Mouse (Mus musculus): ENCODE data around the gene Fam107b. TPM values are rescaled to one million over a fixed set of nuclear protein-coding genes. Genes with fewer than 3 reads are reported as not detected.

Gene Fam107b
- 100 to 1,000 TPM; 231 to 265 TPM for polyA plus RNA-seq (2017; shearing (Covaris generic))

DNA sequence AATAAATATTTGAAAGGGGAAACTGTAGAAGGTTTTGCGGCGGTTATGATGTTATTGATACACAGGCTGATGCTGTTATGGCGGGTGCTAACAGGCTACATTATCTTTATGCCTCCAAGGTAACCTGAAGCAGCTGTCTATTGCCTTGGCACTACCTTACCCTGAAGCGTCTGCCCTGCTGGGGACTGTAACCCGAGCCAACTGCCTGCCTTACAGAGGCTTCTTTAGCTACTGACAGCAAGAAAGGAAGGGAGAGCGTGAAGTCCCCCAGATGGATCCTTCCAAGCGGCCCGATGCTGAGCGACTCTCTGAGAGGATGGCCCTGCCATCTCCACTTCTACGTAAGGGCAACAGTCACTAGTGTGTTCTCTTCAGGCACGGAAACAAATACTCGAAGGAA is at the start of gene Fam107b:
Gene Fam107b, plus strand, starts transcription at position 303 of the 400 bp plus-strand sequence.
- ATAC-seq = no peak

DNA sequence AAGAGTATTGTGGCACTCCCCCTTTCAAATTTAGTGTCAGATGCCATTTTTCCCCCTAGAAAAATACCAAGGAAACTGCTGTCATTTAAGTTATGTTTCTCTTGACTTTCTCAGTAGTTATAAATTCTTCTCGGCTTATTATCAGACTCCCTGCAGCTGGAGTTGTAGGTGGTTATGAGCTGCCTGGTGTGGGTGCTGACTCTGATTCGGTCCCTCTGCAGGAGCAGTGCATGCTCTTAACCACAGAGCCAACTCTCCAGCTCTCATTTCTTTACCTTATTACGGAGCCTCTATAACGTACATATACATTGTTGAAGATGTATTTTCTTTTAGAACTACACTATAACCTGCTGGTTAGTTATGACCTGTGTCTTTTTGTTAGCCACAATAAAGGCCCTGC is 47.7 kb upstream of the Fam107b start:
- no peak for ATAC-seq

DNA sequence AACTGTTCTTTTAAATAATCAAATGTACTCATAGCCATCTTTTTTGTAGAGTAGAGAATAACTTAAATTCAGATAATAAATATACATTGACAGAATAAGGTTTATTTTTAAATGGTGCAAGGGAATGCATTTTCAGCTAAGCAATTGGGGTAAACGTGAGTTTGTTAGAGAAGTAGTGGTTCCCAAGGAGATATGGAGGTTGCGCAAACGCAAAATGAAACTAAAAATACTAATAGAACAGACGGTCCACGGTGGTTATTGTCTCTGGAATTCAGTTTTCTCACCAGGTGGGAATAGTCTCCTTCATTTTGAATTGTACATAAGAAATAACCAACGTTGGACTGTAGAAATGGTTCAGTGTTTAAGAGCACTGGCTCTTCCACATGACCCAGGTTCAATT is 44.0 kb upstream of the Fam107b start:
- ATAC-seq = no peak

DNA sequence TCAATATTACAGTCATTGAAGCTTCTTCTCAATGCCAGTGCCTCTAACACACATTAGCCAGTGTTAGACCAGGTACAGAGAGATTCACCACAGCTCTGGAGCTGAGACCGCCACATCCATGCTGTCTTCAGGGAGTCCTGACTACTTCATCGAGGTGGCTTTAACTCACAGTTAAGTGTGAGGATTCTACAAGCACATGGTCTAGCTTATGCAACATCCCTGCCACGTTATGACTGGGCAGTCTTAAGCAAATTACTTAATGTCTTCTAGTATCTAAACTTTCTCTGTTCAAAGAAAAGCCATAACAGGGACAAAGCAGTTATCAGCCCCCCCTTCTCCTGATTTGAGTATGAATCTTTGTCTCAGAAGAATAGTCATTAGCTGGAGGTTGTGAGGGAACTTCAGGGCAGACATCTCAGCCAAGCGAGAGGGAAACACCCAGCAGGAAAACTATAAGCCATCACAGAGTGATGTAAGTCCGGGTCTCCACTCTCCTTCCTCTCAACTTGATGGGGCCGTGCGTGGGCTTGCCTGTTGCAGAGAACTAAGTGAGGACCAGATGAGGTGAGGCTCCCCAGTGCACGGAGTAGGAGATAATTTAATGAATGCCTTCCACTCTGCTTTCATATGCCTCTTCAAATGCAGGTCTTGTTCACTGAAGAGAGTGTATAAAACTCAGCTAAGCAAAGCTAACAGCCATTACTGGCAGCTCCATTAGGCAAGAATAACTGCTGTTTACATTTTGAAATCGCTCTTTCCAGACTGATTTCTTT is 28.8 kb upstream of the Fam107b start:
- ATAC-seq = no peak

DNA sequence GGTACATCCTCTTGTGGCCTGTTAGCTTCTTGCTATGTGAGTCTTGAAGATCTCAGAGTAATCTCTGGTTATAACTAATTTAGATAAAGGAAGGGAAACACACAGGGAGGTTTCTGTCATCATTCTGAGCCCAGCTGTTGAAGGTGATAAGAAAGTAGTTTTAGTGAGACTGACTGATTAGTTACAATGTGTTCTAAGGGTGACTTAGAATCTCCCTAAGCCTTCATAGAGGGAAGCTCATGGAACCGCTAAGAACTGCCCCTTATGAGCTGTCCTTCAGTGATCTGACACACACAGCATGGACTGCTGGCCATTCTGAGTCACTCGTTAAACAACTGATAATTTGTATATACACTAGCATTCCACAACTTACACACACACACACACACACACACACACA is 24.2 kb upstream of the Fam107b start:
- ATAC-seq = no peak

DNA sequence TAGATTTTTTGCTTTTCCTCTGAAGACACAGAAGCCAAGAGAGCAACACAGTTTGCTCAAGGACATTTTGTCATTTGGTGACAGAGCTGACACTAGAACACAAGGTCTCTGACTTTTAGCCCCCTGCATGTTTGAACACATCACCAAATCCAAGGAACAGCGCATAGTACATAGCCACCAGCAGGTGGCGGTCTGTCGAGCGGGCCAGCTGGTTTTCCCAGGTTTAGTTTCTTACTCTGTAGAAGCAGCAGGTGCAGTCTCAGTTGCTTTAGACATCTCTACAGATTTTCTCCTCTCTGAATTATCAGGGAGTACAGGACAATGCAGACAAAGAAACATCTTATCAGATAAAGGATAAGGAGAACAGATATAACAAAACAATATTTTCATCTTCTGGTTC is 23.7 kb upstream of the Fam107b start:
- ATAC-seq = peak; percentile 85

DNA sequence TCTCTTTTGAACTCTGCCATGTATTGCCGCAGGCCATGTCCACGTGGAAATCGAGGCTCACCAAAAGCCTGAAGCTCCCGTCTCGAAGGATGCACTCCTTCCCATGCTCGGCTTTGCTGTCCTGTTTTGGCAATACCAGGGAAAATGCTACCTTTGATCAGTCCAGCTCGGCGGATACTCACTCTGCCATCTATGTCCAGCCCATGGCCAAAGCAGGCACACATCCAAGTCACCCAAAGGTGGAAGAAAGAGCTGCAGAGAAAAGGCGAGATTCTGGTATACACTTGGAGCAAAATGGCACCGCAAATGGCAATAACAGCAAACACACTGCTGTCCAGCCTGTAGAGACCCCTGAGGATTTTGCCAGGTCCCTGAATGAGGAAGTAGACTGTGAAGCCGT is 318 bp downstream of the Fam107b start:
- ATAC-seq = no peak

DNA sequence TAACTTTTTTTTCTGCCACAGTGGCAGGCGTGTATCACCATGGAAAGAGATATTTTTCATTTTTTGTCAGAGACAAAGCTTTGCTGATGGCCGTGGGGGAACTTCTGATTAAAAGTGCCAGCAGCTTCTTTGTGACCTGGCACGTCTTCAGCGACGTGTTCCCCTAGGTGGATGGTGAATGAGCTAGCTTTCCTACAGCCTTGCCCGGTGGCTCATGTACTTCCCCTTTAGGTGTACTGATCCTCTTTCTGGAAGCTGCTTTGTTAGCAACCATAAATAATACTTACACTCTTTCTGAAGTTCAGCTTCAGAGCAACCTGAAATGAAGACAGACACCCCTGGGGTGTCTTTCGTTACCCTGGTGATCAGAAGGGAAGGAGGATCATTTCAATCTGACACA is 3.6 kb downstream of the Fam107b start:
- ATAC-seq = no peak

DNA sequence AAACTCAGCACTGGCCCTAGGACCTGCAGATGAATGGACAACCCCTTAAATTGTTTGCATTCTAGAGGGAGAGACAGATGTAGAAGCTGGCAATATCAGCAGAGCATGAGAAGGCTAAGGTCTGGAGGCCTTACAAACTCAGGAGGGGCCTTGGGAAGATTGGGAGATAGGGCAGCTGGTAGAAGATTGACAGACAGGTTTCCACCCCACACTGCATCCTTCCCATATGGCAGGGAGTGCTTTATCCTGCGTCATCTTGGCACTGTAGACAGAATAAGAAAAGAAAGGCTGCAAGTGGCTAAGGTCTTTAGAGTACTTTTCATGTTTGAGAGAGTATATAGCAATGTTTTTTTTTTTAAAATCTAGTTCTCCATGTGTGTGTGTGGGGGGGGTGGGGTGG is 4.9 kb downstream of the Fam107b start:
- ATAC-seq = no peak

DNA sequence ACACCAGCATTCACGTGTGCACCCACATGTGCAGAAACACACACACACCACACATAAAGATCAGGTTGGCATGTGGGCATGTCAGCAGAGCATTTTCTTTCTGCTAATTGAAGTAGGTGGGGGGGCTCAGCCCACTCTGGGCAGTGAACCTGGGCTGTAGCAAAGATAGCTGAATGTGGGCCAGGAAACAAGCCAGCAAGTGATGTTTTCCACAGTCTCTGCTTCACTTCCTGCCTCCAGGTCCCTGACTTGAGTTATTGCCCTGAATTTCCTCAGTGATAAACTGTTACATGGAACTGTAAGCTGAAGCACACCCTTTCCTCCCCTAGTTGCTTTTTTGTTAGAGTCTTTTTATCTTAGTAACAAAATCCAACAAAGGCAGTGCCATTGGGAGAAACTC is 6.1 kb downstream of the Fam107b start:
- no peak for ATAC-seq

DNA sequence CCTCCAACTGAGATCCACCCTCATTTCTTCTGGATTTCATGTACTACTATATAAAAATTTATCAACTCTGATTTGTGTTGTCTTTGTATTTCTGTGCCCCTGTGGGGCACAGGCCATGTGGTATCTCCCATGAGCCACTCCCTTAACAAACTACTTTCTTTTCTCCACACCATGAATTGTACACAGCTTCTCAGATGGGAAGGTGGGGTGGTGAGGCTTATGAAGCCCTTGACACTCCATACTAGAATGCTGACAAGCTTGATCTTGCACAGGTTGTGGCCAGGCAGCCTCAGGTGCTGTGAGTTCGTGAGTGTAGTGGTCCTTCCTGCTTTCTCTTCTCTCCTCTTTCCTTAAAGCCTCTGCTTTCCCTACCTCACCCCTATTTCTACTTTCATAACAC is 6.9 kb downstream of the Fam107b start:
- ATAC-seq = no peak

DNA sequence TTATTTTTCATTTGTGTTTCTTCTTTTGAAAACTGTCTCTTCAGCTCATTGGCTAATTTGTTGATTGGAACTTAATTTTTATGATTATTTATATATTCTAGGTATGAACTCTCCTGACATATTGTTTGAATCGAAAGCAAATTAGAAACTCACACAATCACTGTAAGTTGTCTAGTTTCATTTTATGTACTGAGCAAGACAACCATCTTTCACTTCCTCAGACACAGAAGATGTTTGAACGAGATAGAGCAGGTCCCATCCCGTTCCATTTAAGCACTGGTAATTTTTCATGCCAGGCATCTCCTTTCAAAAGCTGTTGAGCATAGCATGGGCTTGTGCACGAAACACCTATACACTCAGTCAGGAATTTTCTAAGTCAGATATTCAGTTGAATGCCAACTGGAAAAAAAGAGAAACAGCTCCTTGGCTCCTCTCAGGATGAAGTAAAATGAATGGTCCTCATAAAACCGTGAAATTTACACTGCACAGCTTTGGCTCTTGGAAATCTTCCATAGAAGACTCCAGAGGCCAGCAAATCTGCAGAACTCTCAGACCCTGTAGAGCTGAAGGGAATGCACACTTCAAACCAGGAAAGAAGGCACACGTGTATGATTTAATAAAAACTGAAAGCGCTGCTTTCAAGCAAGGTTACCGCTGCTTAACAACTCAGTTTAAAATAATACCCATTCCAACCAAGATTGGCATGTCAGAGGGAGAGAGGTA is 8.1 kb downstream of the Fam107b start:
- no peak for ATAC-seq

DNA sequence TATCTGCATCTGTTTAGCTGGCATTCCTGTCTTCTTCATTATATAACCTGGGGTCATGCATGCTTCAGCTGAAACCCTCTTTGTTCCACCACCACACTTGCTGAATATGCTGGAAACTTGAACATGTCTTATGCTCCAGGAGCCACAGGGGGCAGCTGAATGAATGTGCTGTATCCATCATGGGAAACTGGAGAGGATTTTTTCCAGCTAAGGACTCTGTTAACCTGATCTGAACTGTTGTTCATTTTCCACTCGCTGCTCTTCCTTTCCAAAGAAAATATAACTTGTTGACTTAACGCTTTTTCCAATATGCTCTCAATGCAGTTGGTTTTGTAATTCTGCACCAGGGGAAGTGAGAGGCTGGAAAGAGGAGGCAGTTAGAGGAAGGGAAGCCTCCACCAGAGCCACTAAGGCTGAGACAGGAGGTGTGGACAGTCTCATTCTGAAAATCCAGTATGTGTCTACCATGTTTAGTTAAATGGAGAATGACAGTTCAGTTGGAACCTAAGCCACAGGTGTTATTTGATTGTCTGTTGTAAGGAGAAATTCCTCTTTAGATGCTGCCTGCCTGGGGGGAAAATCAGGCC is 9.1 kb downstream of the Fam107b start:
- no peak for ATAC-seq

DNA sequence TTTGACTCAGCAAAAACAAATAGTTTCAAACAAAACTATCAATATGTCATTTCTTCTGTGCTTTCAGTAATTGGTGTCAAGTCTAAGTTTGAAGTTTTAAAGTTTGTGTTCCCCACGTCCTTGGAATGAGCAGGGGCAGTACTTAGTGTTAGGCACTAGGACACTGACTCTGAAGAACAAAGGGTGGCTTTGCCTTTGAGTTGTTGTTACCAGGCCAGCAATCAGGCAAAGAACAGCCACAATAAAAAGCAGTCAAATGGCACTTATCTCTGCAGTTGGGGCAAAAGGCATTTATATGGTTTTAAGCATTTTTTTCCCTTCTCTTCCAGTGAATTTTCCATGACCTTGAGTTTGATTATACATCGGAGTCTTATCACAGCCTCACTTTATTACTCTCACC is 12.5 kb downstream of the Fam107b start:
- ATAC-seq = no peak

DNA sequence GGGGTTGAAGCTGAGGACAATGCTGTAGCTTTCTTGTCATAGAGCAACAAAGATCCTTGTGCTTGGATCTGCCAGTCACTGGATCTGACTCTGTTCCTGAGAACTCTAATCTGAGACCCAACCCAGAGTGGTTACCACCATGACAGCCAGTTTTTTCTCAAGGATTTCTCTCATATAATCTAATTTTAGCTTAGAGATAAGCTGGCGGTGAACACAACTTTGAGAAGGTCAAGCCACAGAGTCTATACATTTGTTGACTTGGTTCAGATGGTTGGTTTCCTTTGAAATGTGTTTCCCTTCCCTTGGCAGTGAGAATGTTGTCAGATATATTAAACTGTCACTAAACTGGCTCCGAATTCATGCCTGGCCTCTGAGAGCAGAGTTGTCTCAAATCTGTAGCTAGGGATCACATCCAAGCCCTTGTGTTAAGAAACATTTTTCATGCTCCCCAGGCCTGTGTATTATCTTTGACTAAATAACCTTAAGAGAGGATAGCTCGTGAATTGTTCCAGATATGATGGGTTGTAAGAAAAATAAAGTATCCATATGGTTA is 15.0 kb downstream of the Fam107b start:
- no peak for ATAC-seq

DNA sequence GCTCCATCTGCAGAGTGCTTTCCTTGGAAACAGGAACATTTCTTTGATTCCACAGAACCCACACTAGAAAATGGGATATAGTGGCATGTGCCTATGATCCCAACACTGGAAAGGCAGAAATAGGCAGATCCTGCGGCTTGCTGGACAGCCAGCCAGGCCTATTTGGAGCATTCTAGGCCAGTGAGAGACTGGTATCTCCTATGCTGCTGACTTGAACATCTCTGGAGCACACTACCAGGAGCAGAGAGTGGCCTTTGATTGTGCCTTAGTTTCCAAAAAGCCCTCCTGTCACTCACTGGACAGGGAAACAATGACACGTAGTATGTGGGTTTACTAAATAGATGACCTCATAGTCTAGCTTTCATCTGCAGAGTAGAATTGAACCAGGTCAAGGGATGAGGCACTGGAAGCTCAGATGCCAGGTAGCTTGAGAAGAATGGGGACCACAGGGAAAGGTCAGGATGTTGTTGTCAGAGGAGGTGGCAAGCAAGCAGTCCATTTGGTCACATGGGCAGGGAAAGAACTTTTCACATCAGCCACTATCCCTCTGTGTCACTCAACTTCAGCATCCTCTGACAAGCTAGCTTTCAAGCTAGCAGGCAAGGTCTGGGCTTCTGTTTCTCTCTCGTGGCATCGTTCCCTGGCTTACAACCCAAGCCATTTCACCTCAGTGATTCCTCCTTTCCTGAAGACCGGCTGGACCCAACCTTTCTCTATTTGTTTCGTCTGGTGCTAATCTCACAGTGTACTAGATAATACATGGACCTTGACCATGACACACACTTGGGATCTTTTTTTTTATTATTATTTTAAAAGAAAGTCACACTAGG is 20.0 kb downstream of the Fam107b start:
- no peak for ATAC-seq

DNA sequence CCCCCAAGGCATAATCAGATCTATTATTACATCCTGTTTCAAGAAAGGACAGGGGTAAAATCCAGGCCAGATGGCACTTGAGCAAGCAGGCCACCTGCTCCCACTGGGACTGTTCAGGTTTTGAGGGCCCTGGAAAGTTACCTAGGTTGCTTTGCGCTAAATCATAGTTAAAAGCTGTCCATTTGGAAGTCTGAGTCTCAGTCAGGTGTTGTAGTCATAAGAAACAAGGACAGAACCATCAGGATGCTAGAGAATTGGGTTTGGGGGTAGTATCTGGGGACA is 20.6 kb downstream of the Fam107b start:
- ATAC-seq = no peak

DNA sequence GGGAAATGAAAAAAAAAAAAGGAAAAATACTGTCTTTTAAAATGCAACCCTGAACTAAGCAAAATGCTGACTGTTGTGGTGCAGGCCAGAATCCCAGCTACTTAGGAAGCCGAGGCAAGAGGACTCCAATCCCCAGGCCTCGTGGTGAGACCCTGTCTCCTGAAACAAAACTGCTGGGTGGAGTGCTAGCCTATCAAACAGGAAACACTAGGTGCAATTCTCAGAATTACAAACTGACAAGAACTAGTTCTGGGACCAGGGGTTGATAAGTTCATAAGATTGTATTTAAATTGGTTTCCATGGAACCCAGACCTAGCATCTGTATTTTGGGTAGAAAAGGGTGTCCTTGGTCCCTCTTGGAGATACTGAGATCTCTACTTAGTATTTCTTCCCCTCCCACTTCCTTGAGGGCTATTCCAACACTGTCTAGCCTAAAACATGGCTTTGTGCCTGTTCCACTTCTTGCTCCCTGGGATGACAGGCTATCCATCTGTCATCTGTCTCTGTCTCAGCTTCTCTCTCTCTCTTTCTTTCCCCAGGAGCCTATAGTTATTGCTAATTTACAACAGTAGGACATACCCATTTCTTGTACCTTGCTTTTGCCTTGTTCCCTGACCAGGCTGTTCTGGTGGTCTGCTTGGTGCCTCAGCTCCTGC is 24.5 kb downstream of the Fam107b start:
- no peak for ATAC-seq

DNA sequence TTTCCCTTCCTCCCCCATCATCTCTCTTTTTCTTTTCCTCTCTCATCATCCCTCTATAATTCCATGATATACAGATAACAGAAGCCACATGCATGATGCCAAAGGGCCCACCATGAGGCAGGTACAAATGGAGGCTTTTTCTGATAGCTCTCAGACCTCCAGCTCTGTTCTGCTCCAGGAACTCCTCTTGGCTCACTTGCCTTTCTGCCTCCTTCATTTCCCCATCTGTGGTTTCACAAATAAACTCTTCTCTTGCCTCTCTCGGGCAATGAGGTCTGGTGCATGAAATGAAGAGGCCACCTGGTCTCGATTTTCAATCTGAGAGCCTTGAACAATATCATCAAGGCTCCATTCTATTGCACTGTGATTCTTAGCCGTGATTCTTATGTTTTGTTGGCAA is 30.1 kb downstream of the Fam107b start:
- no peak for ATAC-seq

DNA sequence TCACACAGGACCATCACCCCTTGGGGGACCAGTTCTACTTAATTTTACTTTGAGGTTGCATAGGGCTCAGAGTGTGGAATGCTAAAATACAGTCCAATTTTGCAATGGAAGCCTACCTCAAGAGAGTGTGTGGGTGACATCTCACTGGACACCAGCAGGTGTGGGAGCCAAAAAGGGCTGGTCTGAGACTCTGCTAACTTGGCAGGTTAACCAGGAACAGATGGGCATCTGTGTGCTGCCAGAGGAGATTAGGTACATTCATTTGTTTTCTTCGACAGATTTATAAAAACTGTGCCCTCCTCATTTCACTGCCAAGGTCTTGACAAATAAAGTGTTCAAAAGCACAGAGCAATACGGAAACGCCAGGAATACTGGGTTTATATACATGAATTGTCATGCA is 32.3 kb downstream of the Fam107b start:
- no peak for ATAC-seq

DNA sequence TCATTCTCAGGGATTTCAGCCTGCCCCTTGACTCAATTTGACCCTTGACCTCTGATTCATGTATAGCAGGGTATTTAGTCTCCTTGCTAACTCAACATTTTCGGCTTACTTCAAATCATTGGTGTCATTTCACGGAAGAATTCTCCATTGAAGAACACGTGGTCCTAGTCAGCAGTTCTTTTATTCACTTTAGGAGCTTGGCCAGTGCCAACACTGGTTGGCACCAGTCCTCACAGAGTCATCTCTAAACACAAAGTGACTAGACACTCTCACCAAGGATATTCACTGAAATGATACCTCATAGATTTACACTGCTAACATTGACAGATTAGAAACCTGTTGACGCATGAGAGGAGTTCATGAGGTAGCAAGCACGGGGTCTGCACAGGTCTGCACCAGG is 32.9 kb downstream of the Fam107b start:
- ATAC-seq = no peak
